Mouse (Mus musculus): ENCODE results near the gene Phactr4.
"Not testable (repeated sequence)": the region's sequence is repeated elsewhere in the genome, so short reads cannot be mapped to it uniquely, and the experiment has no call there.

The Phactr4 gene

DNA sequence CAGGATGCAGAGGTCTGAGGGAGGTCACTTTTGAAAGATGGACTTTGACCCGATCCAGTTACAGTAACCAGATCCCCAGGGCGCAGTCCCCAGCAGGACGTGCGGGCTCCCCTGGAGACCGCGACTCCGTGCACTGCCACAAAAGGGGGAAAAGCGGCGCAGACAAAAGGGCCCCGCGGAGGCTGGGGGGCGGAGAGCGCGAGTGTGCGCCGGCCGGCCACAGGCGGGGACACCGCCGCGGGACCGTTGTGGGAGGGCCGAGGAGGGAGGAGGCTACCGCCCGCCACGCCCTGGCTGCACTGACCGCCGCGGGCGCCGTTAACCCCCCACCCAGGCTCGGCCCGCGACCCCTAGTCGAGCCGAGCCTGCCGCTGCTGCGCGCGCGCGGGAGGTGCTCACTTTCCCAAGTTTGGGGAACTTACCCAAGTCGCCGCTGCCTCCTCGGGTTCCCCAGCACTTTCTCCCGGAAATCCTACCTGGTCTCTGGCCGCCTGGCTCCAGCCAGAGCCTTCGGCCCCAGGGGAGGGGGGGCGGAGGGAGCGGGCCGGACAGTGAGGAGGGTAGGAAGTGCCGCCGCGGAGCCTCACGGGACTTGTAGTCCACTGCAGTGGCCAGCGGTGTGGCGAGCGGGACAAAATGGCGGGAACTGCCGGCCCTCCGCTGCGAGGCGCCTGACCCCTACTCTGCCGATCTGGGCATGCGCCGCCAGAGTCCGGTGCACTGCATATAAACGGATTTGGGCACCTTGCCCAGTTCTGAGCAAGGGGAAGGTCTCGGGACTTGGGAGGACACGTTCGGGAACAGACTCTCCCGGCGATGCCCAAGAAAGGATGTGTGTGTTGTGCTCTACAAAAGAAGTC lies at the start of gene Phactr4:
Gene Phactr4 (minus strand): TSS at position 567 of the 860 bp plus-strand sequence.
- DNase-seq (ENCODE audit: low spot score in 2 of 2): peak; percentile 95 to 97

DNA sequence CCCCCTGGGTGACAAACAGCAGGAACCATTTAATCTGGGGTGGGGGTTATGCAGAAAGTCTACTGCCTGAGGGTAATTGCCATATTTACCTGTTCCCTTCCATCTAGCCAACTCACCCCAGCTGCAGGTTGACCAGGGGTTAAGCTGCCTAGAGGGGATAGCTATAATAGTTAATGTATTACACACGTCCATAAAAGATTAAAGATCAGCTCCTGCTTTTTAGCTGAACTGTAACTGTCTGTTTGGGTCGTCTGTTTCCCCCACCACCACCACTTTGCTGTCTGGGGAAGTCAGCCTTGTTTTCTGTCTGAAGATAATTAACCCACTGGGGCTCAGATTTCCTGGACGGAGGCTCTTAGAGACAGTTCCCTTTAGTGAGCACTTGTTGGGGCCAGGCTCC lies 47.6 kb upstream of the Phactr4 start:
- DNase-seq (ENCODE audit: low spot score in 2 of 2): no peak

DNA sequence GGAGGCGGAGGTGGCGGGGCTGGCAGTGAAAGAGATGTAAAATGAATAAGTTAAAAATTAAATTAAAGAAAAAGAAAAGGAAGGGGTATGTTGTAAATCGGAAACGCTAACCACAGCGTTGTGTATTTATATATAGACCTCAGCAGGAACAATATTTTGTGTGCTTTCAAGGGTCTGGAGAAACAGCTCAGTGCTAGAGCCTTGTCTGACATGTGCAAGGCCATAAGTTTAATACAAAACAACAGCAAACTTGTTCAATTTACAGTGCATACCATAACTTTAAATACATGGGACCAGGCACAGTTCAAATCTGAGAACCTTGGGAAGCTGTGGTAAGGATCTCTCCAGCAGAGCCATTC lies 41.9 kb upstream of the Phactr4 start:
- DNase-seq (ENCODE audit: low spot score in 2 of 2): no peak

DNA sequence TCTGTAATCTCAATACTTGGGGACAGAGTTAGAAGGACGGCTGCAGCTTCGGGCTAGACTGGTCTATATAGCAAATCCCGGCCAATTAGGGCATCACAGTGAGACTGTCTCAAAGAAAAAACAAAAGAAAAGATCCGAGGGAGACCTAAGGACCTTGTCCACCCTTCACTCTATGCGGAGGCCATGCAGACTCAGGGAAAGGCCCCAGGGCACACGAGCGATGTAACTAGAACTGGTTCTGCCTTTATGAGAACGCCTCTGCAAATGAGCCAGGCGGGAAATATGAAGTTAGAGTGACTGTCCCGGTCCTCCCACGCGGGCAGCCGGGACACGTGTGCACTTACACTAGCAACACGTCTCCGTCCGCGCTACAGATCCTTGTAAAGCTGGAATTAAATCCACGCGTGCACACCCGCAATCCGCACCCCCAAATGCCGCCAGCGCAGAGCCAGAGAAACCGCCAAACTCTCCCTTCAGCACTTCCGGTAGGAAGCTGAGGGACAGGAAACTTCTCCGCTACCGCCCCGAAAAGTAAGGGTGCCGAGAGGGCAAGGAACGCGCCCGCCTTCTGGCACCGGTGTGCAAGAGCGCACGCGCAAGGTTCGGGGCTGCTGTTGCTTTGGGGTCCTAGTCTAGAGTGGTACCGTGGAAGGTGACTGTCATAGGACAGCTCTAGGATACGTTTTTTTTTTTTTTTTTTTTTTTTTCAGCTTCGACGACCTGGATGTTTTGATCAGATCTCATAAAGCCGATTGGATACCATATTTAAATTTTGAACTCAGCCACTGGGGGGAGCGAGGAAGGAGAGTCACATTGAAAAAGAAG lies 41.4 kb upstream of the Phactr4 start, which contains the start of gene Med18:
Gene Med18 (minus strand): TSS at position 492 of the 825 bp plus-strand sequence.
- DNase-seq (ENCODE audit: low spot score in 2 of 2): peak; percentile 92 to 93

DNA sequence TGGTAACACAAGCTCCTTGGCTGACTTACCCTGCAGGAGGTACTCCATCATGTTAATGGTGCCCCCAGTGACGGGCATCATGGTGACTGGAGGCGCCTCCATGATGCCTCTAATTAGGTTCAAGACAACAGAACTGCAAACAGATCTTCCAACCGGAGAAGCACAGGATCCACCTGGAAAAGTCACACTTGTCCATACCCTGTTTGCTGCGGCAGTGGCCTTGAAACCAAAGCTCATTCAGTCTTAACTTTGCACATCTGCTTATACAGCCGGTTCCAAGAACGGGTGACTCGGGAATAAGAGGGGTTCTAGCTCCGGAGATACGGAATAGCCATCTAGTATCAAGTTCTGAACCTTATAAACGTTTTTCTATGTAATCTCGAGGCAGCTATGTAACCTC lies 40.5 kb upstream of the Phactr4 start:
- no peak for DNase-seq (ENCODE audit: low spot score in 2 of 2)

DNA sequence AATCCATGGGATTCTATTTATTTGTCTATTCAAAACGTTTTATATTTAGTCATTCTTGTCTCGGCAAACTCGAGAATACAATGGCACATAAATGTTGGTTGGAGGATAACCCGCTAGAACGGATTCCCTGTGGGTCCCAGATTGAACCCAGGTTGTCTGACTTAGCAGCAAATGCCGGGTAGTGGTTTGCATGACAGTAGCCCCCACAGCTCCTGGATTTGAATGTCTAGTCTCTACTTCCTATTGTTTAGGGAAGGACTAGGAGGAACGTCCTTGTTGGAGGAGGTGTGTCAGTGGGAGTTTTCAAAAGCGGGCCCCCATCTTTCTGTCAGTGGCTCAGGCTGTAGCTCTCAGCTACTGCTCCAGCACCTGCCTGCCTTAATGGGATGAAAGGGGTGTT lies 37.9 kb upstream of the Phactr4 start:
- no peak for DNase-seq (ENCODE audit: low spot score in 2 of 2)

DNA sequence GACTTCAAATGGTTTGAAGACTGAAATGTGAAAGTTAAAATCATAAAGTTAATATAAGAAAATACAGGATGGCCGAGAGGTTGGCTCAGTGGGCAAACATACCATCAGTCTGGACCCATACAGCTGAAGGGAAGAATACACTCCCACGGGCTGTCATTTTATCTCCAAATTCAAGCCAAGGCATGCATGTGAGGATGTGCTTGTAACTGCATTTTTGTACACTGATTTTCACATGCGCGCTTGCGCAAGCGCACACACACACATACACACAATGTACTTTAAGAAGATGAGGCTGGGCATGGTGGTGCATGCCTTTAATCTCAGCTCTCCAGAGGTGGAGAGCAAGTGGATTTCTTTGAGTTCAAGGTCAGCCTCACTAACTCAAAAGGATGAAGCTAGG lies 33.3 kb upstream of the Phactr4 start:
- no peak for DNase-seq (ENCODE audit: low spot score in 2 of 2)

DNA sequence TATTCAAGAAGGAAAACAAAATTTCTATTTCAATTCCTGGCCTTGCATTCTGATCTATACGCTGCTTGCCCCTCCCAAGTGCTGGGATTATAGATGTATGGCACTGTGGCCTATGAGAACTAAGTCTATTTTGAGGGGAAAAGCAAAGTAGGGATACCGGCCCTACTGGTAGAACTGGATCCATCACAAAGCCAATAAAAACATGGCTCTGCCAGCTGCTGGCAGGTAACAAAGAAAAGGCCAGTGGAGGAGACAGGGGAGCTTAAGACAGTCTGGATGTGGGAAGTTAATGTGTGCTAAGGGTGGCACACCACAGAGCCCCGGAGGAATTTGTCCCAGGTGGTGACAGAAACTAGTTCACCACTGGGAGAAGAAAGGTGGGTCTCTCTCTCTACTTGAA lies 32.9 kb upstream of the Phactr4 start:
- peak; percentile 32 to 62 for DNase-seq (ENCODE audit: low spot score in 2 of 2)

DNA sequence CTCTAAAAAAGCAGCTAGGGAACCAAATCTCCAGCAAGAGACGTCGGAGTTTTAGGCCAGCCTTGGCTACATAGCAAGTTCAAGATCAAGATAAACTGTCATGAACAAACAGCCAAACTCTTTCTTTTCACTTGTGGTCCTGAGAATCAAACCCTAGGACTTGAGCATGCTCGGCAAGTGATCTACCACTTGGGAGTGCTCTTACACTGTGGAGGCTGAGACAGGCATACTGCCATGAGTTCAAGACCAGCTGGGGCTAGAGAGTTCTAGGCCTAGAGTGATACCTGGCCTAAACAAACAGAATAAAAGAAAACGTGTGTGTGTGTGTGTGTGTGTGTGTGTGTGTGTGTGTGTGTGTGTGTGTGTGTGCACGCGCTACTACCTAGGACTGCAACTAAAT lies 31.9 kb upstream of the Phactr4 start:
- DNase-seq (ENCODE audit: low spot score in 2 of 2): no peak

DNA sequence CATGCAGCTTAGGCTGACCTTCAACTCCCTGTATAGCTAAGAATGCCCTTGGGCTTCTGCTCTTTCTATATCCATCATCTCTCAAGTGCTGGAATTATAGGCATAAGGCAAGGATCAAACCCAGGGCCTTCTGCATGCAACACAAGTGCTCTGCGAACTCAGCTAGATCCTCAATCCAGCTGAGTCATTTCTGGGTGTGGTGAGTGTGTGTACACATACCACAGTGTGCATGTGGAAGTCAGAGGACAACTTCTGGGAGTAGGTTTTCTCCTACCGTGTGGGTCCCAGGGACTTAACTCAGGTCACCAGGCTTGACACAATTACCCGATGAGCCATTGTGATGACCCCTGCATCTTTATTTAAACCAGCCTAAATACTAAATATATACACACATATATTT lies 27.5 kb upstream of the Phactr4 start:
- no peak for DNase-seq (ENCODE audit: low spot score in 2 of 2)

DNA sequence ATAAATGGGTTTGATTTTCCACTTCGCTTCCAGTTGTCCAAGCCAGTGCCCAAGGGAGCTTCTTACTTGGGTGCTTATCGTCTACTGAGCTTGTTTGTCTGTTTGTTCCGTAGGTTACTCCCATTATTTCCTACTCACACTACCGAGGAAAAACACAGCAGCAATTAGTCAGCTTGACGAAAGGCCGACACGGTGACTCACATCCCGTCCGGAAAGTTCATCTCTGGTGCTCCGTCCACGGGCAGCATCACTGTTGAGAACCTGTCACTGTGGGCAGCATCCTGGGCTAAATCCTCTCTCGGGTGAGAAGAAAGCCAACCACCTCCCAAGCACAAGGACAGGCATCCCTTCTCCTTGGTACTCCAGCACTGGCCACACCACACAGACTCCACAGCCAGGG lies 23.8 kb upstream of the Phactr4 start:
- DNase-seq (ENCODE audit: low spot score in 2 of 2): no peak

DNA sequence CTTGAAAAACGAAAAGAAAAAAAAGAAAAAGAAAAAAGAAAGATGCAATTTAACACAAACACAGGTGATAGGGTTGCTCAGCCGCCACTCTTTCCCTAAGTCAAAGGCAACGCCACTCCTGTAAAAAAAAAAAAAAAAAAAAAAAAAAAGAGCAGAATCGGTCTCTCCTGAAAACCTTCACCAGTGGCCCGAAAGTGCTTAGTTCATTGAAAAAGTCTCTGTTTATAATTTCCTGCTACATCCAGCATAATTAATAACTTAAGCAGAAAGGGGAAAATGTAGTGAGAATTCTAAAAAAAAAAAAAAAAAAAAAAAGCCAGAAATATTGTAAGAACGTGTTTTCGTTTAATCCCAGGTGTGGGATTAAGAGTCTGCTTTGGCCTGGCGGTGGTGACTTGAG lies 22.2 kb upstream of the Phactr4 start:
- no peak for DNase-seq (ENCODE audit: low spot score in 2 of 2)

DNA sequence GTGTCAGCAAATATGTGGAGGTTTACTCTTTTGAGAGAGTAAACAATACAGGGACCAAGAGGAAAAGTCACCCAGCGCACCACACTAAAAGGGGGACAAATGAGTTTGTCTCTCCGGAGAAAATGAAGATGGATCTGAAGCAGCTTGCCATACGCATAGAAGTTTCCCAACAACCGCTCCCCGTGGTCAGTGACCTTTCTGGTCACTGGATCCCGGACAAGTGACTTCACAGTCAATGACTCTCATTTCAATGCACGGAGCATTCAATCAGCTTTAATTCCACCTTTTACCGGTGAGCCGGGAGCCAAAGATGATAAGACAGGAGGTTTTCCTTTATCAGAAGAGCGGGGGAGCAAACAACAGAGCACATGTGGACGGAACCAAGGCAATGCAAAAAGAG lies 15.6 kb upstream of the Phactr4 start:
- DNase-seq (ENCODE audit: low spot score in 2 of 2): no peak

DNA sequence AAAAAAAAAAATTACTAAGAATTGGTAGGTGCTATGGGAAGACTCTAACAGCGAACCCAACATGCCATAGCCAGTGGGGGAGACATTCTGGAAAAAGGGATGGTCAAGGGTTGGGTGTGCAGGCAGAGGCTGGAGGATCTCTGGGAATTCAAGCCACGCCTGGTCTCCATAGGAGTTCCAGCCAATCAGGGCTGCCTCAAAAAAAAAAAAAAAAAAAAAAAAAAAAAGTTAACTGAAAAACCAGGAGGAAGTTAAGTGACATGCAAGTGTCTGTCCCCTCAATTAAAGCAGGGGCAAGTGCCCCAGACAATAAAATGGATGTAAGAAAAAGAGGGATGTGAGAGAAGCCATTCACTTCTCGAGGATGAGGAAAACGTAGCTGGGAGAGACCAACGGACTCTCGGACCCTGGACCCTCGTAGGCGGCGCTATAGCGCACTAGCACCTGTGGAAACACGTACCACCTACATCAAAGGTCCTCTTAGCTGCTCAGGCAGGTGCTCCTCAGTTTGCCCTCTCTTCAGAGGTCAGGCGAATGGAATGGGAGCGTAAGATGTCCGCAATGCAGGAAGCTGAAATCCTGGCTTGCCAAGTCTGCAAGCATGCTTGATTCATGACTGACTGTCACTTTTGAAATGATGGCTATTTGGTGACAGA lies 10.6 kb upstream of the Phactr4 start:
- DNase-seq (ENCODE audit: low spot score in 2 of 2): no peak

DNA sequence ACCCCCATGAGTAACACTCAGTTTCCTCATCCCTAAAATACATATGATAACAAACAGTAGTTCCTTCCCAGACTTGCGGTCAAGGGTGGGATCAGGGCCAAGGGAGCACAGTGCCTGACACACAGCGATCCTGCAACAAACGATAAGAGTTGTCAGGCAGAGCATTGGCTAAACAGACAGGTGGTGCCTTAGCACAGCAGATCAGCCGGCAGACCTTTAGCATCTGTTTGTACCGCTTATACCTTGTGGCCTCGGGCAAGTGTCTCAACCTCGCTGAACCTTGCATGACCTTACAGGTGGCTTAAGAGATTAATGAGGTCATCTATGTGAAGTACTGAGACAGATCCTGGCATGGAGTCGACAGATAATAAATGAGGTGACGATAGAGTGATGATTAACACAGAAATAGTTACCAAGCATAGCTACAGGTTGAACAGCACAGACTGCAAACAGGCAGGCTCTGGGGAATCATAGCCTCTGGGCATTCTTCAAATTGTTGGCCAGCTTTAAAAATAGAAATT lies 5.8 kb upstream of the Phactr4 start:
- no peak for DNase-seq (ENCODE audit: low spot score in 2 of 2)

DNA sequence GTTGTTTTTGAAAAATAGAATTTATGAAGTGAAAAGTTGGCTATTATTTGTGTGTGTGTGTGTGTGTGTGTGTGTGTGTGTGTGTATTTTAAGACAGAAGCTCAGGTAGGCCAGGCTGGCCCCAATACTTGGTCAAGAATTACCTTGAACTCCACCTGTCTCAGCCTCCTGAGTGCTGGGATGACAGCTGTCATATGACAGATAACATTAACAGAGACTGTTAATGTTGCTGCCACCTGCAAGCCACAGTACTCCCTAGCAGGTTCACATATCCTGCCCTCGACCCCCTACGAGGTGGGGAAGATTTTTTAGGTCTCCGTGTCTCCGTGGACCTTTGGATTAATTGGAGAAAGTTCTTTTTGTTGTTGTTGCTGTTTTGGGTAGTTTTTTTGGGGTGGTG lies 5.2 kb upstream of the Phactr4 start:
- no peak for DNase-seq (ENCODE audit: low spot score in 2 of 2)

DNA sequence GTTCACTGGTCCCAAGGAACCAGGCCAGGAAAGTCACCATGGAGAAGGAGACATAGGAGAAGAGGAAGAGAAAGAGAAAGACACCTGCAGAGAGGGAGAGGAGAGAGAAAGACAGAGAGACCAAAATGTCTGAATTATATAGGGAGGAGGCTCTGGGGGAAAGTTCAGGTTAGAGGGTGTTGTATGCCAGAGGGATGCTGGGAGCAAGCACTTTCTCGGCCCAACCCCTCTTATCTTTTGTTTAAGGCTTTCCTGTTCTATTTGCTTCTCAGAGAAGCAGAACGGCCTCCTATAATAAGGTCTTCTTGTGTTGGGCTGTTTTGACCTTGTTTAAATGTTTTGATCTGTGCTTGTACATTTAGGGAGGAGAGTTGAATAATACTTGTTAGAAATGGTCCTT lies 3.7 kb upstream of the Phactr4 start:
- DNase-seq (ENCODE audit: low spot score in 2 of 2): no peak

DNA sequence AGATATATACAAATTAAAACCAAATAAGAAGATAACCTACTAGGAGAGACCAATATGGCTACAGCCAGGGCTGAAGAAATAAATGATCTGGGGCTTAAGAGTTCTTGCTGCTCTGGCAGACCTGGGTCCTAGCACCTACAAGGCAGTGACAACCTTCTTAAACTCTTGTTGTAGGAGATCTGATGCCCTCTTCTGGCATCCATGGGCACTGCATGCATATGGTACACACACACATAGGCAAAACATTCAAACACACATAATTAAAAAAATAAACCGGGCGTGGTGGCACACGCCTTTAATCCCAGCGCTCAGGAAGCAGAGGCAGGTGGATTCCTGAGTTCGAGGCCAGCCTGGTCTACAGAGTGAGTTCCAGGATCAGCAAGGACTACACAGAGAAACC lies 2.5 kb upstream of the Phactr4 start:
- no peak for DNase-seq (ENCODE audit: low spot score in 2 of 2)

DNA sequence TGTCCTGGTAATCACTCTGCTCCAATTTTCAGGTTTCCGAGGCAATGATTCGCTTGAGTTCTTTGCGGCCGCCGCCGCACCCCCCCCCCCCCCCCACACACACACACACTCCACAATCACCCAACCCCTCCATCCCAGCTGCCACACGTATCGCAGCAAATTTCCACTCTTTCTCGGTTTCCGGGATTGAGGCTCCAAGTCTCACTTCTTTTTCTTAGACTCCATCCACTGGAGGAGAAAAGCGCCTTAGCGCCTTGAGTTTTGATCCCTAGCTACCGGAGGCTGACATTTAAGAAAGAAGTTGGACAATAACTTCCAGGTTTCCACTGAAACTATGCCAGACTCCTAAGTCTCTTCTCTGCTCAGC lies 750 bp downstream of the Phactr4 start:
- peak in 1 of 2 experiments; percentile 2 for DNase-seq (ENCODE audit: low spot score in 2 of 2)

DNA sequence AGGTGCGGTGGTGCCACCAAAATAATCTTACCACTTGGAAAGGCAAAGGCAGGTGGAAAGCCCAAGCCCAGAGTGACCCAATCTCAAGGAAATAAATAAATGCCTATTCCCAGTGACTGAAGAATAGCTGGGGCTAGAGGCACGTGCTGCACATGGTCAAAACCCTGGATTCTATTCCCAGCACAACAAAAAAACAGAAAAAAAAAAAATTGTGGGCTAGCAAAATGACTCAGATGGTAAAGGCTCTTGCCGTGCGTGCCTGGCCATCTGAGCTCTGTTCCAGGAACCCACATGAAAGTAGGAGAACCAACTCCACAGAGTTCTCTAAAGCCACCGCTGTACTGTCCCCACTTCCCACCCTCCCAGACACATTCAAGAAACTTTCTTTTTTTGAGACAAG lies 1.8 kb downstream of the Phactr4 start:
- DNase-seq (ENCODE audit: low spot score in 2 of 2): no peak

DNA sequence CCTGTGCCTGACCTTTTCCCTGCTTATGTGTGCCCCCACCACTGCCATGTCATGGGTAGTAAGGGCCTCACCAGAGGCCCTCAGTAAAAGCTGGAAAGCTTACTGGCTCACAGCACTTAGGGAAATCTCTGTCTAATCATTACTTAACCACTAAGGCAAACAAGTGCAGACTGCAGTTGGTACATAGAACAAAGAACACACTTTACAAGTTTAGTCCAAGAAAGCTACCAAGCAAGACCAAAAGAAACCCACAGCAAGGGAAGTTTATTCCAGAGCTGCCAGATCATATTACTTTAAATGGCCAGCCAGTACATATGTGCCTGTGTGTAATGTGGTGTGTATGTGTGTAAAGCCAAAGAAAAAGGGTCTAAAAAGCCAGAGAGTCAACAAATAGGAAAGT lies 6.3 kb downstream of the Phactr4 start:
- DNase-seq (ENCODE audit: low spot score in 2 of 2): no peak

DNA sequence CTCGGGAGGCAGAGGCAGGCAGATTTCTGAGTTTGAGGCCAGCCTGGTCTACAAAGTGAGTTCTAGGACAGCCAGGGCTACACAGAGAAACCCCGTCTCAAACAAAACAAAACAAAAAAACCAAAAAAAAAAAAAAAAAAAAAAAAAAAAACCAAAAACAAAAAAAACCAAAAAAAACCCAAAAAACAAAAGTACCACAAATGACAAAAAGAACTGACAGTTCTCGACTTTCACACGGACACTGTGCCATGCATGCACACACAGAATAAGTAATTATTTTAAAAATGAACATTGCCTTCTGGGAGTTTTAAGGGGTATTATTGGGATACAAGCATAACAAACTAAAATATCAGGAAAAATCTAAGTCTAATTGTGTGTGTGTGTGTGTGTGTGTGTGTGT lies 9.0 kb downstream of the Phactr4 start:
- DNase-seq (ENCODE audit: low spot score in 2 of 2): not testable (repeated sequence)
